10 mouse cellular contexts compared by ENCODE assay signal in the genomic region with DNA sequence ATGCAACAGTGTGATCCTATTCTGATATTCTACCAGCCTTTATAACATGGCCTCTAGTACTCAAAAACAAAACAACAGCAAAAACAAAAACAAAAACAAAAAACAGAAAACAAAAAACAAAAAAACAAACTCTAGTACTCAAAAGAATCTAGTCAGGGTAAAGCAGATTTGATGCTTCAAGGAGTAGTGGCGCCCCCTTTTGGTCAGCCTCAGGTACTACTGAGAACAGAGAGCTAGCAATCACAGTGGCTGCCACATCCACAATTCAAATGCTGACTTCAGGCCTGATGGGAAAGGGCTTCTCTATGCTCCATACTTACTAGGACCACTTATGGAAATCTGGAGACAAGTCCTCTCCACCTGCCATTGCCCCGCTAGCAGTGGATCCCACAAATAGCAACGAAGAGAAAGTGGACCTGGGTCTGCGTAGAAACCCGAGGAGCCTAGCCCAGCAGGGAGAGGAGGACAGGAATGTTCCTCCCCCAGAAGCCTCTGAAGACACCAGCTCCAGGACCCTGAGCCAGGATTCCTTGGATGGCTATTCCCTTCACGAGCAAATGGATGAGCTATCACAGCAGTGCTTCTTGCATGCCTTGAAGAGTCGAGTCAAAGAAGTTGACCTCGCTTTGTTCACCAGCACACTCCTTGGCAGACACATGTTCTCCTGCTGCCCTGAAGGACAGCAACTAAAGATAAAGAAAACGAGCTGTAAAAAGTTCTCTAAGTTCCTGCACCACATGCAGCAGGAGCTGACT.
A peak's percentile ranks its signal among the peaks of the same experiment; 100 is the strongest.
DNase-seq lines count a peak whose midpoint lies in the region; ATAC-seq lines count a peak whose summit lies in the region.
"Had no signal": no experiment of that assay in that cellular context is flagged by ENCODE, and none has a peak within 500 bp of the region (broad histone marks: within the 10 kb centered on the region; RNA-seq: fewer than 3 reads in every experiment).

No protein-coding gene starts in this region.

- H3K27me3 ChIP-seq in hindbrain, embryonic 10.5 days (ENCODE audit: insufficient read depth, poor library complexity, severe bottlenecking) = no peaks in the 10 kb centered on the region
- no peaks in the 10 kb centered on the region for H3K27me3 ChIP-seq in hindbrain, embryonic 14.5 days (ENCODE audit: control insufficient read depth, insufficient read depth, low read length)
- H3K27me3 ChIP-seq: heart, embryonic 13.5 days had no signal

- no peaks in the 10 kb centered on the region for H3K36me3 ChIP-seq in hindbrain, embryonic 10.5 days
- no peaks in the 10 kb centered on the region for H3K36me3 ChIP-seq in hindbrain, embryonic 14.5 days (replicated peaks; ENCODE audit: control insufficient read depth, insufficient read depth)
- H3K36me3 ChIP-seq: heart, embryonic 13.5 days had no signal

- H3K9me3 ChIP-seq in hindbrain, embryonic 10.5 days = no peaks in the 10 kb centered on the region
- no peaks in the 10 kb centered on the region for H3K9me3 ChIP-seq in hindbrain, embryonic 14.5 days (ENCODE audit: control insufficient read depth, low read length)
- H3K9me3 ChIP-seq: heart, embryonic 13.5 days had no signal

- ATAC-seq in hindbrain, embryonic 14.5 days (ENCODE audit: low FRiP score) = no peak

- H3K27ac ChIP-seq in hindbrain, embryonic 10.5 days = no peak overlapping the region
- H3K27ac ChIP-seq in hindbrain, embryonic 14.5 days = no peak overlapping the region
- H3K27ac ChIP-seq: heart, embryonic 13.5 days; macrophage had no signal

- no peak overlapping the region for H3K4me3 ChIP-seq in hindbrain, embryonic 10.5 days
- no peak overlapping the region for H3K4me3 ChIP-seq in hindbrain, embryonic 14.5 days (replicated peaks; ENCODE audit: low read length)
- H3K4me3 ChIP-seq: heart, embryonic 13.5 days had no signal

- WGBS in hindbrain, embryonic 10.5 days = 61% methylated on average over 9 of the region's 9 CpGs
- WGBS in hindbrain, embryonic 14.5 days = 64% methylated on average over 9 of the region's 9 CpGs

- no peak overlapping the region for H3K4me2 ChIP-seq in hindbrain, embryonic 14.5 days (replicated peaks)
- H3K4me2 ChIP-seq: heart, embryonic 13.5 days had no signal

- no peaks in the 10 kb centered on the region for H3K4me1 ChIP-seq in hindbrain, embryonic 10.5 days (replicated peaks)
- no peaks in the 10 kb centered on the region for H3K4me1 ChIP-seq in hindbrain, embryonic 14.5 days (replicated peaks; ENCODE audit: control insufficient read depth, insufficient read depth, low read length)

- no peak overlapping the region for H3K9ac ChIP-seq in hindbrain, embryonic 14.5 days
- H3K9ac ChIP-seq: heart, embryonic 13.5 days had no signal

- intact Hi-C loops in gastrocnemius, postnatal 14 days (cut with DNase I; ENCODE audit: low total_unique reads) = no loop called here

- peak; percentile 31 for DNase-seq in hindbrain, embryonic 10.5 days (ENCODE audit: low spot score)
- no peak for DNase-seq in hindbrain, embryonic 14.5 days (ENCODE audit: low spot score)
- DNase-seq in urinary bladder, postnatal 25 days (ENCODE audit: low spot score) = peak; percentile 26
- DNase-seq in urinary bladder, adult 18-20 months (ENCODE audit: low spot score in 2 of 2) = no peak
- peak; percentile 18 for DNase-seq in gastrocnemius, postnatal 14 days
- peak; percentile 67 for DNase-seq in retina, embryonic 14.5 days (ENCODE audit: low spot score)
- DNase-seq in cerebellum, adult 9-10 months = no peak
- DNase-seq in lung, postnatal 14 days = no peak

Comparison
In these comparisons a context has a peak if more than half of its experiments do, and no peak if none do; other contexts are left out.
1. DNase-seq: peak in hindbrain, embryonic 10.5 days (single experiment), urinary bladder, postnatal 25 days (single experiment), gastrocnemius, postnatal 14 days (single experiment) and retina, embryonic 14.5 days (single experiment); none in hindbrain, embryonic 14.5 days (single experiment), urinary bladder, adult 18-20 months (0 of 2), cerebellum, adult 9-10 months (single experiment) and lung, postnatal 14 days (single experiment).